Mouse (Mus musculus) neutrophil, adult 5-6 weeks (primary cell): ENCODE results near the gene Cstf2t. TPM values are rescaled to one million over a fixed set of nuclear protein-coding genes. Genes with fewer than 3 reads are reported as not detected.
A peak's percentile ranks its signal among the peaks of the same experiment; 100 is the strongest.

ENCODE experiments used
- ATAC-seq: fragments of 151-379, 151-347 bp; 2 replicates; pipeline ENCODE4 v1.8.0; 2017; ENCODE audit warnings: mild to moderate bottlenecking, moderate TSS enrichment; ENCODE audit not compliant: insufficient number of reproducible peaks, poor library complexity, low FRiP score, severe bottlenecking; ENCODE audit errors: extremely low read depth
- total RNA-seq: library from RNA; stranded (forward); fragments of 200-1000 nt; gene quantifications from 2 replicates; pipeline ENCODE4 v1.2.3, GENCODE M21; 2017

The Cstf2t gene
- 38.3 and 39.8 TPM in 2 replicates for total RNA-seq

DNA sequence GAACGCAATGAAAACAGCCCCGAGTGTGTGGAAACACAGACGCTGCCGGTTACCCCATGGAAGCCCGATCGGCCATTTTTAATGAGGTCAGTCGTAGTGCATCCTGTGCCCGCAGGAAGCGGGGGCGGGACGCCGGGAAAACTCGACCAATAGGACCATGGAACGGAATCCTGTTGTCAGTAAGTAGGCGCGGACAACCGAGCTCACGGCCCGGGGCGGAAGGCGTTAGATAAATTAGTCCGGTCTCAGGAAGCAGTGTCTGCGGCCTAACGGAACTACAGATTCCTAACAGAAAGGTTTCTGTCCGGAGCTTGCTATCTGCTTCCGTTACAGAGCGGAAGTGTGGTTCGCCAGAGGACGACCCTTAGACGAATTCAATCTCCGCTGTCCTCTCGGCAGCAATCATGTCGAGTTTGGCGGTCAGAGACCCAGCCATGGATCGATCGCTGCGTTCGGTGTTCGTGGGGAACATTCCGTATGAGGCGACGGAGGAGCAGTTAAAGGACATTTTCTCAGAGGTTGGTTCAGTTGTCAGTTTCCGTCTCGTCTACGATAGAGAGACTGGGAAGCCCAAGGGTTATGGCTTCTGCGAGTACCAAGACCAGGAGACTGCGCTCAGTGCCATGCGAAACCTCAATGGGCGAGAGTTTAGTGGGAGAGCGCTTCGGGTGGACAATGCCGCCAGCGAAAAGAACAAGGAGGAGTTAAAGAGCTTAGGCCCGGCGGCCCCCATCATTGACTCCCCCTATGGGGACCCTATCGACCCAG, at the start of gene Cstf2t:
Gene Cstf2t, plus strand, starts transcription at position 176 of the 768 bp plus-strand sequence.
- peak; percentile 98 for ATAC-seq

DNA sequence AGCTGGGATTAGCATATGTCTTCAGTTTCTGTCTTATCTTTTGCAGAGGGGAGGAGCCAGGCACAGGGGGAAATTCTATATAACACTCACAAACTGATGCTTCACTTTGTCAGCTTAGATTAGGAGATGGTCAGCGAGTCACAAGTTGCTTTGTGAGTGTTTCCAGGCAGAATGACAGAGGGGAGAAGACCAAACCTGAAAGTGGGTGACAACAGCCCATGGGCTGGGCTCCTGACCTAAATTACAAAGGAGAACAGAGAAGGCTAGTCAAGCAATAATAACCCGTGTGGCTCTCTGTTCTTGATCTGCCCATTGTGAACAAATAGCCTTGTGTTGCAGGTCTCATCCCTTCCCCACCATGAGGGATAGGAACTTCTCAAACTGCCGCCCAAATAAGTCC, 43.7 kb upstream of the Cstf2t start:
- ATAC-seq = no peak

DNA sequence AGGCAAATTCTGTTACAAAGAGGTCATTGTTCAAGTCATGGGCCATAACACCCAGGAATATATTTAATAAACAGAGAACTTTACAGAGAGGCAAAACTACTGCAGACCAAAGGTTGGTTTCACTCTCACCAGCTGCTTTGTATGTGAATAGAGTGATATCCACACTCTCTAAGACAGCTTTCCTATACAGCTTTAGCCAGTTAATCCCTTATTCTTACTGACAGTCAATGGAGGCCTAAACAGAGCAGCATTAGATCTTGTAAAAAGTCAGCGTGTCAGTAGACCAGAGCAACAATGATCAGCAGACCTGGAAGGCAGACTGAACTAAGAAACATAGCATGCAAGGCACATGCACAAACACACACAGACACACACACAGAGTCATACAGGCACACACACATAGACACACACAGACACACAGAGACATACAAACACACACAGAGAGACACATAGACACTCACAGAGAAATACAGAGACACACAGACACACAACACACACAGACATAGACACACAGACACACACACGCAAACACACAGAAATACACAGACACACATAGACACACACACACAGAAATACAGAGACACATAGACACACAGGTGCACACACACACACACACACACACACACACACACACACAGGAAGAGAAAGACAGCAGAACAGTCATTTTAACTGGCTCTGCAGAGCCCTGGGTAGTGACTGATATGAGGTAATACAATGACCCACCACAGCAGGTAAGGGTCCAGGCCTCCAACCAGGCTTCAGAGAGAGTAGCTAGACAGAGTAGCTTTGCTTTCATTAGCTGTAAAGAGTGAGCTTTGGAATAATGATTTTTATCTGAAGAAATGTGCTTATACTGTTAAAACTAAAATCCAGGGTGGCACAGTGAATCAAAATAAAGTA, 41.4 kb upstream of the Cstf2t start:
- no peak for ATAC-seq

DNA sequence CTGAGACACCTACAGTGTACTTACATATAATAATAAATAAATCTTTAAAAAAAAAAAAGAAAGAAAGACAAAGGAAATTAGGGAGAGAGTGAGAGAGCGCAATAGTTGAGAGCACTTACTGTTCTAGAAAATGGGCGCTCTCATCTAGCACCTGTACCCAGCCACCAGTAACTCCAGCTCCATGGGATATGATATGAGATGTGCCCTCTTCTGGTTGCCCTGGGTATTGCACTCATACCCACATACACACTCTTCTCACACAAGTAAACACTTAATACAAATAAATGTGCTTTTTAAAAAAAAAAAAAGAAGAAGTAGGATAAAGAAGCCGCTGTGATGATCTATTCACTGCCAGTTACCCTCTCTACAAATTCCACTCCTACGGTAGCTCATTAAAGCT, 36.0 kb upstream of the Cstf2t start:
- ATAC-seq = no peak

GRCm38 (mm10) chr19:31064740-31065139, 17.9 kb upstream of the Cstf2t start:
- ATAC-seq = no peak

- no peak for ATAC-seq
Measured at GRCm38 (mm10) chr19:31065206-31065781, 17.3 kb upstream of the Cstf2t start.

GRCm38 (mm10) chr19:31073959-31074716, 8.5 kb upstream of the Cstf2t start:
- no peak for ATAC-seq

DNA sequence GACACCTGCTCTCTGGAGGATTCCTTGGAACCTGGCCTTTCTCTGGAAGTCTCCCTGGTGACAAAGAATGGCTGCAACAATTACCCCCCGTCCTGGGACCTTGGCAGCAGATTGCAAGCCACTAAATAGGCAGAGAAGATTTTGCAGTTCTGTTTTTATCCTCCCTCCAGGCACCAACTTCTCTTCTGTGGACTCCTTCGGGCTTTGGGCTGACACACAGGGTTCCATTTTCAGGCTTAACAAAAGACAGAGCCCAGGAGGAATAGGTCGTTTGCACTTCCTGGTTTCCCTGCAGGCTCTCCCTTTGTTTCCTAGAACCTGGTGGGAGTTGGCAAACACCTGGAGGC, 7.9 kb upstream of the Cstf2t start:
- no peak for ATAC-seq

GRCm38 (mm10) chr19:31076106-31076505, 6.5 kb upstream of the Cstf2t start:
- ATAC-seq = no peak

DNA sequence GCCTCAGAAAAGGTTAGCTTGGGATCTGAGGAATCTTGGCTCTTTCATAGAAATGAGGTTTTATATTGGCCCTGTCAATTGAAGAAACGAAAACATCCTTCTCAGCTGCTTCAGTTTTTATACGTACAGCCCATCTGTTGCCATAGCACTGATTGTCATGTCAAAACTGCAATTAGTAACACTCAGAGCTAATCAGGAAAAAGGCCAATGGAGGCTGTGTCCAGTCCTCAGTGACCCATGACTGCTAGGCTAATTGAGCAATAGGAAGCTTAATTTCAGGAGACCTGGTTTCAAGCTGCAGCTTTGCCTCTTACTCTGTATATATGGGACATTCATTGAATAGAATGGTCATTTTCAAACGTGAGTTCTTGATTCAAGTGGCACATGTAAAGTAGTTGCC, 4.4 kb upstream of the Cstf2t start:
- ATAC-seq = no peak

- no peak for ATAC-seq
Measured at GRCm38 (mm10) chr19:31082226-31082625, 411 bp upstream of the Cstf2t start.

GRCm38 (mm10) chr19:31083761-31084160, 1.1 kb downstream of the Cstf2t start:
- no peak for ATAC-seq

DNA sequence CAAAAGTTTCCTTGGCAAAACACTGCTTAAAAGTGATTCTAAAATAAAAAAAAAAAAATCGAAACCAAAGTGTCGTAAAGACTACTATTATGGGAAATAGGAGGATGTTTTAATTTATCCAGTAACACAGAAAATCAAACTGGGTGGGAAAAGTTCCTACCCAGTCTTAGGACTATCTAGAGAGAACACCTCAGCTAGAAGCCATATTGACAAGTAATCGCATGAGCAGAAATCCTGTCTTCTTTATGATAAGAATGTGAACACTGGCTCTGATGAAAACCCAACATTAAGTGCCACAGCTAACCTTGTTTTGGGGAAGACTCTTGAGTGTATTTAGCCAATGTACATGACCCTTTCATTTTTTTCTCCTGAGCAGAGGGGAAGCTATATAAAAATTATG, 15.2 kb downstream of the Cstf2t start:
- no peak for ATAC-seq

DNA sequence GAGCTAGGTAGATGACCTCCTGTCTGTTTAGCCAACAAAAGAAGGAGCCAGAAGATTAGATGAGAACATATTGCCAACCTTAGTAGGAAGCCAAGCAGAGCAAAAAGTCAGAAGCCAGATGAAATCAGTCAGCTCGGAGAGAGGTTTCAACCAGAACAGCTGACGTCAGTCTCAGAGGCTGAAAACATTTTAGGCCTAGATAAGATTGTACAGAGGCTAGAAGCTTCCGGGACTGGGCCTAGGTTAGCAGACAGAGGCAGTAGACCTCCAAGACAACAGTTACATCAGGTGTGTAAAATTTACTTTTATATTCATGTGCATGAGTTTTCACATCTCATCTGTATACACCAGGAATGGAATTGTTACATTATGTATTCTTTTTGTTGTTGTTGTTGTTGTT, 16.7 kb downstream of the Cstf2t start:
- ATAC-seq = no peak

GRCm38 (mm10) chr19:31104764-31105163, 22.1 kb downstream of the Cstf2t start:
- ATAC-seq = no peak

DNA sequence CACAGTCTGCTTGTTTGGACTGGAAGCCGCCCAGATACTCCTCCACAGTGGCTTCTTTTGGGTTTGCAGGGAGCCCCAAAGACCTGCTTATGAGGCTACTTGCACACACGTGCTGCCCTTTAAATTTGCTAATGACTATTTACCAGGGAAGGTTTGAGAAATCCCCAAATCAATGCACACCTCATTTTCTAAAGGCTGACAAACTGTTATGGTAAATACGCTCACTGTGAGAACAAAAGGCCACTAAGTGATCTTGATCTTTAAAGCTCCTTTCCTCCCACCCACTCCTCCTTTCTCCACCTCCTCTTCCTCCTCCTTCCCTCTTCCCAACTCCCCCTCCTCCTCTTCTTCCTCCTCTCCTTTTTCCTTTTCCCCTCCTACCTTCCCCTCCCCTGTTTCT, 23.4 kb downstream of the Cstf2t start:
- no peak for ATAC-seq

DNA sequence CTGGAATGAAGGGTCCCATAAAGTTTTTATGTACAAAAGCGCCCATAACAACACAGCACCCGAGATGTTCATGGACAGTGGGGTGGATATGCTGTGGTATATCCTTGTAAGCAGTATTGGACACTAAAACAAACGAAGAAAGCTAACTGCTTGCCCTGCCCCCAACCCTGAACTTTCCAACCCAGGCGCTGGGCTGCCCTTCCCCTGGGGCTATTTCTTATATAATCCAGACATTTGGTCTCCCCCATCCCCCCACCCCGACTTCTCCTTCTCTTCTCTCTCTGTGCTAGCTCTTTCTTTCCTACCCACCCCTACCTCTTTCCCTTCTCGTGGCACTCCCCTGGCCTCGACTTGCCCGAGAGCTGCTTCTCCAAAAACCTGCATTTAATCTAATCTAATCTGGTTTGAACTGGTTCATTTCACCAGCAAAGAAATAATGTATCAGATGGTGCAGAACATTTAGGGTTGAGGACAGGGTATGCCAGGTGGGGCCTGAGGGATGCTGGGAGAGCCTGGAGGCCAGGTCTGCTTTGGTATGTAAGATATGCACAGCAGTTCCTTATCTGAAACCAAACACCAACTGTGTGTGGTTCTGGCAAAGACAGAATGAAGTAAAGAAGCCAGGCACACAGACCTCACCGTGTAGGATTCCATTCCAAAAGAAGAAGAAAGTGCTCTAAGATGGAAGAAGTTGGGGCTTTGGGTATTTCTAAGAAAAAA, 24.4 kb downstream of the Cstf2t start:
- no peak for ATAC-seq

GRCm38 (mm10) chr19:31114690-31115089, 32.1 kb downstream of the Cstf2t start:
- ATAC-seq = no peak

DNA sequence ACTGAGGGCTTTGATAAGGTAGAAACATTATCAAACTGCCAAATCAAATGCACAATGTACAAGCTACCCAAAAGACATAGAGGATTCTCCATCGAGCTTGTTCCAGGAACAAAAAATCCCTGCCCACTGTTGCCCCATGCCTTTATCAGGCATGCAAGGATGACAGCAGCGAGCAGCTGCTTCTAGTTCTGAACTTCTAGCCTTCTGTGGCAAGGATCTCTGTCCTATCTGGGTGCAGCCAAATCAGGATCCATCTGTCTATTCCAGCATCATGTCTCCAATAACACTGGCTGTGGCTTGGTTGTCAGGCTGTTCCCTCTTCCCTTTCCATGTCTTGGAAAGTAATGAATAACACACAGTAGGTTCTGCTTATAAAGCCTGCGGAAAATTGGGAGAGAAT, 42.0 kb downstream of the Cstf2t start:
- ATAC-seq = no peak
